Mouse (Mus musculus) neural tube, embryonic 12.5 days (tissue): ENCODE data around the gene Cmah. TPM values are rescaled to one million over a fixed set of nuclear protein-coding genes. Genes with fewer than 3 reads are reported as not detected.

Experiments
- ATAC-seq: fragments of 200-750 bp; cut with Nextera tagmentation; 2 replicates; pipeline ENCODE4 v1.8.0; 2017; ENCODE audit warnings: low read depth, mild to moderate bottlenecking, moderate TSS enrichment, moderate library complexity; ENCODE audit not compliant: low FRiP score
- H3K27ac ChIP-seq: fragments of 300-500 bp; sonication (generic); 2 replicates; pipeline ENCODE4 v1.5.1; 2016
- H3K27me3 ChIP-seq: fragments of 300-500 bp; sonication (generic); replicated peaks from 2 replicates; pipeline ENCODE4 v1.6.1; 2016; ENCODE audit warnings: mild to moderate bottlenecking
- H3K36me3 ChIP-seq: fragments of 300-500 bp; sonication (generic); 2 replicates; pipeline ENCODE4 v1.6.1; 2016; ENCODE audit warnings: mild to moderate bottlenecking
- H3K4me1 ChIP-seq: fragments of 300-500 bp; sonication (generic); 2 replicates; pipeline ENCODE4 v1.6.1; 2016
- H3K4me2 ChIP-seq: fragments of 300-500 bp; sonication (generic); replicated peaks from 2 replicates; pipeline ENCODE4 v1.6.1; 2016; ENCODE audit warnings: mild to moderate bottlenecking
- H3K4me3 ChIP-seq: fragments of 300-500 bp; sonication (generic); 2 replicates; pipeline ENCODE4 v1.5.1; 2016
- H3K9ac ChIP-seq: fragments of 300-500 bp; sonication (generic); 2 replicates; pipeline ENCODE4 v1.6.1; 2016; ENCODE audit warnings: mild to moderate bottlenecking
- H3K9me3 ChIP-seq: fragments of 300-500 bp; sonication (generic); 2 replicates; pipeline ENCODE4 v1.6.1; 2016; ENCODE audit warnings: mild to moderate bottlenecking
- whole genome bisulfite sequencing: fragments of 180-500 bp; shearing (Covaris S2); methylation state at CpG from one replicate; pipeline ENCODE4 v1.1.7; 2016; 5-methylcytosine and 5-hydroxymethylcytosine counted together
- polyA plus RNA-seq: library from polyadenylated mRNA; unstranded; fragments of >200 nt; fragmentation: Nextera tagmentation; extraction: Ambion mirVana; gene quantifications from 2 replicates; pipeline ENCODE4 v1.2.1, GENCODE M21; 2016

Cmah gene
- polyA plus RNA-seq, 1 experiment from 2014 or later = 0.27 TPM

- Histone ChIP-seq H3K9ac (no peak overlapping the region), H3K4me1 (no peaks in the 10 kb centered on the region), H3K9me3 (no peaks in the 10 kb centered on the region), H3K36me3 (no peaks in the 10 kb centered on the region), H3K4me3 (no peak overlapping the region), H3K27ac (no peak overlapping the region), H3K4me2 (no peak overlapping the region), H3K27me3 (no peaks in the 10 kb centered on the region)
- no peak for ATAC-seq
- 94% methylated on average over 9 of the region's 9 CpGs for WGBS
Observed at GRCm38 (mm10) chr13:24466027-24466426, 138.8 kb downstream of the Cmah start.

GRCm38 (mm10) chr13:24467806-24468205 is 140.6 kb downstream of the Cmah start:
- Histone ChIP-seq H3K27me3 (no peaks in the 10 kb centered on the region), H3K36me3 (no peaks in the 10 kb centered on the region), H3K4me2 (no peak overlapping the region), H3K27ac (no peak overlapping the region), H3K9me3 (no peaks in the 10 kb centered on the region), H3K9ac (no peak overlapping the region), H3K4me1 (no peaks in the 10 kb centered on the region), H3K4me3 (no peak overlapping the region)
- no peak for ATAC-seq
- WGBS = 83% methylated on average over 4 of the region's 4 CpGs

GRCm38 (mm10) chr13:24477564-24477963 is 150.4 kb downstream of the Cmah start:
- 79% methylated on average over 5 of the region's 5 CpGs for WGBS
- Histone ChIP-seq H3K4me3 (no peak overlapping the region), H3K4me1 (no peaks in the 10 kb centered on the region), H3K9me3 (no peaks in the 10 kb centered on the region), H3K9ac (no peak overlapping the region), H3K27ac (no peak overlapping the region), H3K4me2 (no peak overlapping the region), H3K27me3 (no peaks in the 10 kb centered on the region), H3K36me3 (no peaks in the 10 kb centered on the region)
- ATAC-seq = no peak

GRCm38 (mm10) chr13:24479516-24479915 is 152.3 kb downstream of the Cmah start:
- Histone ChIP-seq H3K27me3 (no peaks in the 10 kb centered on the region), H3K9me3 (no peaks in the 10 kb centered on the region), H3K4me3 (no peak overlapping the region), H3K4me2 (no peak overlapping the region), H3K36me3 (no peaks in the 10 kb centered on the region), H3K27ac (no peak overlapping the region), H3K4me1 (no peaks in the 10 kb centered on the region), H3K9ac (no peak overlapping the region)
- WGBS = 94% methylated on average over 2 of the region's 2 CpGs
- ATAC-seq = no peak

GRCm38 (mm10) chr13:24480824-24481223 is 153.6 kb downstream of the Cmah start:
- no peaks in the 10 kb centered on the region for H3K36me3 ChIP-seq
- H3K27me3 ChIP-seq = no peaks in the 10 kb centered on the region
- H3K9ac ChIP-seq = no peak overlapping the region
- WGBS = 85% methylated on average over 6 of the region's 6 CpGs
- no peaks in the 10 kb centered on the region for H3K9me3 ChIP-seq
- ATAC-seq = no peak
- H3K4me1 ChIP-seq = no peaks in the 10 kb centered on the region
- H3K27ac ChIP-seq = no peak overlapping the region
- H3K4me3 ChIP-seq = no peak overlapping the region
- no peak overlapping the region for H3K4me2 ChIP-seq

- Histone ChIP-seq H3K4me1 (no peaks in the 10 kb centered on the region), H3K27ac (no peak overlapping the region), H3K9ac (no peak overlapping the region), H3K36me3 (no peaks in the 10 kb centered on the region), H3K4me2 (no peak overlapping the region), H3K27me3 (no peaks in the 10 kb centered on the region), H3K4me3 (no peak overlapping the region), H3K9me3 (no peaks in the 10 kb centered on the region)
- peak; percentile 79; the same call in 1 of the 2 replicates for ATAC-seq
- WGBS = 61% methylated on average over 10 of the region's 10 CpGs
Observed at GRCm38 (mm10) chr13:24481615-24482295, 154.6 kb downstream of the Cmah start.

GRCm38 (mm10) chr13:24483691-24484090 is 156.5 kb downstream of the Cmah start:
- no peak for ATAC-seq
- no peaks in the 10 kb centered on the region for H3K27me3 ChIP-seq
- H3K4me3 ChIP-seq = no peak overlapping the region
- no peak overlapping the region for H3K4me2 ChIP-seq
- H3K36me3 ChIP-seq = no peaks in the 10 kb centered on the region
- H3K9ac ChIP-seq = no peak overlapping the region
- no peak overlapping the region for H3K27ac ChIP-seq
- no peaks in the 10 kb centered on the region for H3K4me1 ChIP-seq
- no peaks in the 10 kb centered on the region for H3K9me3 ChIP-seq
- WGBS = 88% methylated on average over 3 of the region's 3 CpGs

- H3K27ac ChIP-seq = no peak overlapping the region
- H3K9me3 ChIP-seq = no peaks in the 10 kb centered on the region
- H3K9ac ChIP-seq = no peak overlapping the region
- H3K4me3 ChIP-seq = no peak overlapping the region
- H3K27me3 ChIP-seq = no peaks in the 10 kb centered on the region
- no peak for ATAC-seq
- no peak overlapping the region for H3K4me2 ChIP-seq
- WGBS = 89% methylated on average over 3 of the region's 3 CpGs
- H3K4me1 ChIP-seq = no peaks in the 10 kb centered on the region
- no peaks in the 10 kb centered on the region for H3K36me3 ChIP-seq
Observed at GRCm38 (mm10) chr13:24484811-24485210, 157.6 kb downstream of the Cmah start.

GRCm38 (mm10) chr13:24485964-24486363 is 158.8 kb downstream of the Cmah start:
- no peak for ATAC-seq
- no peak overlapping the region for H3K4me3 ChIP-seq
- 71% methylated on average over 9 of the region's 9 CpGs for WGBS
- H3K9ac ChIP-seq = no peak overlapping the region
- no peaks in the 10 kb centered on the region for H3K4me1 ChIP-seq
- no peak overlapping the region for H3K27ac ChIP-seq
- H3K9me3 ChIP-seq = no peaks in the 10 kb centered on the region
- H3K36me3 ChIP-seq = no peaks in the 10 kb centered on the region
- no peak overlapping the region for H3K4me2 ChIP-seq
- no peaks in the 10 kb centered on the region for H3K27me3 ChIP-seq

GRCm38 (mm10) chr13:24486403-24486802 is 159.2 kb downstream of the Cmah start:
- H3K4me1 ChIP-seq = no peaks in the 10 kb centered on the region
- H3K4me2 ChIP-seq = no peak overlapping the region
- ATAC-seq = no peak
- H3K9me3 ChIP-seq = no peaks in the 10 kb centered on the region
- no peaks in the 10 kb centered on the region for H3K36me3 ChIP-seq
- H3K9ac ChIP-seq = no peak overlapping the region
- WGBS = 83% methylated on average over 6 of the region's 6 CpGs
- H3K4me3 ChIP-seq = no peak overlapping the region
- H3K27ac ChIP-seq = no peak overlapping the region
- H3K27me3 ChIP-seq = no peaks in the 10 kb centered on the region

- no peaks in the 10 kb centered on the region for H3K36me3 ChIP-seq
- no peak overlapping the region for H3K9ac ChIP-seq
- no peak for ATAC-seq
- no peak overlapping the region for H3K4me2 ChIP-seq
- H3K27ac ChIP-seq = no peak overlapping the region
- H3K4me1 ChIP-seq = no peaks in the 10 kb centered on the region
- 82% methylated on average over 5 of the region's 5 CpGs for WGBS
- no peak overlapping the region for H3K4me3 ChIP-seq
- H3K27me3 ChIP-seq = no peaks in the 10 kb centered on the region
- no peaks in the 10 kb centered on the region for H3K9me3 ChIP-seq
Observed at GRCm38 (mm10) chr13:24487061-24487460, 159.9 kb downstream of the Cmah start.

GRCm38 (mm10) chr13:24487546-24487945 is 160.3 kb downstream of the Cmah start:
- 84% methylated on average over 5 of the region's 5 CpGs for WGBS
- no peak overlapping the region for H3K27ac ChIP-seq
- ATAC-seq = no peak

GRCm38 (mm10) chr13:24488526-24489070 is 161.4 kb downstream of the Cmah start:
- Histone ChIP-seq H3K27ac (no peak overlapping the region), H3K9me3 (no peaks in the 10 kb centered on the region), H3K9ac (no peak overlapping the region), H3K27me3 (no peaks in the 10 kb centered on the region), H3K4me2 (no peak overlapping the region), H3K4me1 (no peaks in the 10 kb centered on the region), H3K4me3 (no peak overlapping the region), H3K36me3 (no peaks in the 10 kb centered on the region)
- no peak for ATAC-seq
- 93% methylated on average over 4 of the region's 4 CpGs for WGBS

More at GRCm38 (mm10) chr13:24487546-24487945, 160.3 kb downstream of the Cmah start:
- H3K36me3 ChIP-seq = no peaks in the 10 kb centered on the region
- H3K9me3 ChIP-seq = no peaks in the 10 kb centered on the region
- no peak overlapping the region for H3K9ac ChIP-seq
- H3K4me3 ChIP-seq = no peak overlapping the region
- no peaks in the 10 kb centered on the region for H3K4me1 ChIP-seq
- H3K4me2 ChIP-seq = no peak overlapping the region
- no peaks in the 10 kb centered on the region for H3K27me3 ChIP-seq
